Mouse (Mus musculus) small intestine, adult 2 months (tissue): Measurements from ENCODE around the gene Pdss2. TPM values are rescaled to one million over a fixed set of nuclear protein-coding genes. Genes with fewer than 3 reads are reported as not detected.

Experiments
- H3K27ac ChIP-seq: fragments of 200-500 bp; 2 replicates; pipeline ENCODE4 v1.5.1; 2012; ENCODE audit warnings: low read depth, low read length, control low read depth, inconsistent platforms; ENCODE audit not compliant: insufficient read depth
- H3K27me3 ChIP-seq: fragments of 200-500 bp; 2 replicates; pipeline ENCODE4 v1.6.1; 2012; ENCODE audit warnings: mild to moderate bottlenecking, moderate library complexity, low read length, inconsistent platforms; ENCODE audit not compliant: control insufficient read depth, insufficient read depth
- H3K36me3 ChIP-seq: fragments of 200-500 bp; 2 replicates; pipeline ENCODE4 v1.6.1; 2012; ENCODE audit warnings: mild to moderate bottlenecking, low read length, control low read depth, inconsistent platforms; ENCODE audit not compliant: control insufficient read depth, insufficient read depth
- H3K4me1 ChIP-seq: fragments of 200-500 bp; 2 replicates; pipeline ENCODE4 v1.6.1; 2012; ENCODE audit warnings: low read length, inconsistent platforms, mixed read lengths; ENCODE audit not compliant: control insufficient read depth, insufficient read depth, insufficient read length
- H3K4me3 ChIP-seq: fragments of 200-500 bp; 2 replicates; pipeline ENCODE4 v1.5.1; 2012; ENCODE audit warnings: low read depth, mild to moderate bottlenecking, control low read depth, inconsistent platforms, low read length, moderate library complexity
- CTCF ChIP-seq: fragments of 200-500 bp; IDR thresholded peaks from 2 replicates; pipeline ENCODE4 v1.5.1; 2012; ENCODE audit warnings: low read depth, mild to moderate bottlenecking, control low read depth, inconsistent platforms, low read length, moderate library complexity, mixed read lengths; ENCODE audit not compliant: insufficient replicate concordance, insufficient read length; ENCODE audit errors: extremely low read depth
- POLR2A ChIP-seq: fragments of 200-500 bp; IDR thresholded peaks from 2 replicates; pipeline ENCODE4 v1.6.1; 2012; ENCODE audit warnings: low read depth, mild to moderate bottlenecking, control low read depth, inconsistent platforms, low read length, moderate library complexity
- WGBS: fragments of 180-500 bp; shearing (Covaris S2); methylation state at CpG from one replicate; pipeline ENCODE4 v1.1.7; 2018; 5-methylcytosine and 5-hydroxymethylcytosine counted together
- polyA plus RNA-seq: library from polyadenylated mRNA; depleted of rRNA; stranded (reverse); fragments of >200 nt; gene quantifications from 2 replicates; pipeline ENCODE4 v1.2.3, GENCODE M21; 2012

Gene Pdss2
- polyA plus RNA-seq, 1 experiment = 10.5 TPM

- TF ChIP-seq CTCF (no peak), POLR2A (no peak)
- Histone ChIP-seq H3K27ac (peak overlapping the region; percentile 75), H3K4me3 (no peak overlapping the region), H3K36me3 (no peaks in the 10 kb centered on the region), H3K4me1 (peaks cover 20% of the 10 kb centered on the region), H3K27me3 (no peaks in the 10 kb centered on the region)
- WGBS = 67% methylated on average over 4 of the region's 4 CpGs
These were observed 51.1 kb downstream of the Pdss2 start for GRCm38 (mm10) chr10:43272381-43272780.

- H3K4me1 ChIP-seq = peaks cover 23% of the 10 kb centered on the region
- H3K36me3 ChIP-seq = no peaks in the 10 kb centered on the region
- H3K4me3 ChIP-seq = no peak overlapping the region
- no peak overlapping the region for H3K27ac ChIP-seq
- WGBS = 49% methylated on average over 3 of the region's 3 CpGs
- no peaks in the 10 kb centered on the region for H3K27me3 ChIP-seq
- TF ChIP-seq CTCF (no peak), POLR2A (no peak)
These were observed 51.8 kb downstream of the Pdss2 start for GRCm38 (mm10) chr10:43273057-43273456.

GRCm38 (mm10) chr10:43275446-43275845, 54.2 kb downstream of the Pdss2 start:
- 60% methylated on average over 5 of the region's 5 CpGs for WGBS
- H3K36me3 ChIP-seq = no peaks in the 10 kb centered on the region
- no peaks in the 10 kb centered on the region for H3K27me3 ChIP-seq
- no peak overlapping the region for H3K27ac ChIP-seq
- no peak for TF ChIP-seq POLR2A
- TF ChIP-seq CTCF = no peak
- peaks cover 23% of the 10 kb centered on the region for H3K4me1 ChIP-seq
- no peak overlapping the region for H3K4me3 ChIP-seq

- 91% methylated on average over 1 of the region's 1 CpGs for WGBS
- H3K27me3 ChIP-seq = no peaks in the 10 kb centered on the region
- no peak overlapping the region for H3K27ac ChIP-seq
- no peak for TF ChIP-seq POLR2A
- H3K4me1 ChIP-seq = peaks cover 19% of the 10 kb centered on the region
- H3K36me3 ChIP-seq = no peaks in the 10 kb centered on the region
- no peak overlapping the region for H3K4me3 ChIP-seq
These were observed 54.9 kb downstream of the Pdss2 start for GRCm38 (mm10) chr10:43276116-43276659.

GRCm38 (mm10) chr10:43277266-43278145, 56.2 kb downstream of the Pdss2 start:
- Histone ChIP-seq H3K27ac (peak overlapping the region; percentile 72), H3K27me3 (no peaks in the 10 kb centered on the region), H3K4me3 (no peak overlapping the region), H3K36me3 (no peaks in the 10 kb centered on the region), H3K4me1 (peaks cover 14% of the 10 kb centered on the region; the same call in 1 of the 2 replicates)
- 27% methylated on average over 8 of the region's 8 CpGs for WGBS
- TF ChIP-seq POLR2A = no peak
- no peak for TF ChIP-seq CTCF

GRCm38 (mm10) chr10:43279637-43280288, 58.5 kb downstream of the Pdss2 start:
- TF ChIP-seq POLR2A (no peak), CTCF (no peak)
- Histone ChIP-seq H3K4me3 (no peak overlapping the region), H3K27me3 (no peaks in the 10 kb centered on the region), H3K27ac (peak overlapping the region; percentile 27; the same call in 1 of the 2 replicates), H3K4me1 (peaks cover 14% of the 10 kb centered on the region; the same call in 1 of the 2 replicates), H3K36me3 (no peaks in the 10 kb centered on the region)
- 31% methylated on average over 5 of the region's 5 CpGs for WGBS

GRCm38 (mm10) chr10:43285541-43285940, 64.3 kb downstream of the Pdss2 start:
- Histone ChIP-seq H3K4me1 (no peaks in the 10 kb centered on the region), H3K36me3 (no peaks in the 10 kb centered on the region), H3K4me3 (no peak overlapping the region), H3K27me3 (no peaks in the 10 kb centered on the region), H3K27ac (no peak overlapping the region)
- WGBS = 80% methylated on average over 1 of the region's 1 CpGs
- no peak for TF ChIP-seq POLR2A
- no peak for TF ChIP-seq CTCF
